Mouse (Mus musculus) intestine, postnatal 0 days (tissue): Measurements from ENCODE around the gene Samhd1. TPM values are rescaled to one million over a fixed set of nuclear protein-coding genes. Genes with fewer than 3 reads are reported as not detected.

ENCODE experiments used
- ATAC-seq: fragments of 200-750 bp; cut with Nextera tagmentation; 2 replicates; pipeline ENCODE4 v1.8.0; 2017; ENCODE audit warnings: mild to moderate bottlenecking, moderate TSS enrichment, moderate library complexity
- H3K27ac ChIP-seq: fragments of 300-500 bp; sonication (generic); 2 replicates; pipeline ENCODE4 v1.5.1; 2014; ENCODE audit warnings: mild to moderate bottlenecking, low read depth, low read length, moderate library complexity
- H3K27me3 ChIP-seq: fragments of 300-500 bp; sonication (generic); replicated peaks from 2 replicates; pipeline ENCODE4 v1.6.1; 2014; ENCODE audit warnings: low read length, mixed read lengths; ENCODE audit not compliant: control insufficient read depth, insufficient read depth
- H3K36me3 ChIP-seq: fragments of 300-500 bp; sonication (generic); 2 replicates; pipeline ENCODE4 v1.6.1; 2014; ENCODE audit warnings: mild to moderate bottlenecking, moderate library complexity; ENCODE audit not compliant: control insufficient read depth, insufficient read depth
- H3K4me1 ChIP-seq: fragments of 300-500 bp; sonication (generic); replicated peaks from 2 replicates; pipeline ENCODE4 v1.6.1; 2014; ENCODE audit warnings: antibody characterized with exemption, low read length, mixed read lengths; ENCODE audit not compliant: control insufficient read depth, insufficient read depth
- H3K4me2 ChIP-seq: fragments of 300-500 bp; sonication (generic); replicated peaks from 2 replicates; pipeline ENCODE4 v1.6.1; 2014; ENCODE audit warnings: low read depth, mild to moderate bottlenecking, moderate library complexity
- H3K4me3 ChIP-seq: fragments of 300-500 bp; sonication (generic); 2 replicates; pipeline ENCODE4 v1.5.1; 2014; ENCODE audit warnings: low read depth, low read length
- H3K9ac ChIP-seq: fragments of 300-500 bp; sonication (generic); 2 replicates; pipeline ENCODE4 v1.6.1; 2014; ENCODE audit warnings: mild to moderate bottlenecking, low read depth, low read length
- H3K9me3 ChIP-seq: fragments of 300-500 bp; sonication (generic); 2 replicates; pipeline ENCODE4 v1.6.1; 2016; ENCODE audit warnings: mixed run types; ENCODE audit not compliant: control insufficient read depth
- CTCF ChIP-seq: sonication (generic); IDR thresholded peaks from 2 replicates; pipeline ENCODE4 v1.5.1; 2016; ENCODE audit warnings: low read depth, mild to moderate bottlenecking, control low read depth, antibody characterized with exemption, moderate library complexity
- WGBS: fragments of 180-500 bp; shearing (Covaris S2); extraction: QIAGEN DNeasy Blood & Tissue Kit; methylation state at CpG from one replicate; pipeline ENCODE4 v1.1.7; 2014; 5-methylcytosine and 5-hydroxymethylcytosine counted together
- polyA plus RNA-seq: library from polyadenylated mRNA; unstranded; fragments of >200 nt; fragmentation: Nextera tagmentation; extraction: Ambion mirVana; gene quantifications from 2 replicates; pipeline ENCODE4 v1.2.1, GENCODE M21; 2015

The Samhd1 gene
- polyA plus RNA-seq, 1 experiment from 2014 or later, result 29.4 TPM

DNA sequence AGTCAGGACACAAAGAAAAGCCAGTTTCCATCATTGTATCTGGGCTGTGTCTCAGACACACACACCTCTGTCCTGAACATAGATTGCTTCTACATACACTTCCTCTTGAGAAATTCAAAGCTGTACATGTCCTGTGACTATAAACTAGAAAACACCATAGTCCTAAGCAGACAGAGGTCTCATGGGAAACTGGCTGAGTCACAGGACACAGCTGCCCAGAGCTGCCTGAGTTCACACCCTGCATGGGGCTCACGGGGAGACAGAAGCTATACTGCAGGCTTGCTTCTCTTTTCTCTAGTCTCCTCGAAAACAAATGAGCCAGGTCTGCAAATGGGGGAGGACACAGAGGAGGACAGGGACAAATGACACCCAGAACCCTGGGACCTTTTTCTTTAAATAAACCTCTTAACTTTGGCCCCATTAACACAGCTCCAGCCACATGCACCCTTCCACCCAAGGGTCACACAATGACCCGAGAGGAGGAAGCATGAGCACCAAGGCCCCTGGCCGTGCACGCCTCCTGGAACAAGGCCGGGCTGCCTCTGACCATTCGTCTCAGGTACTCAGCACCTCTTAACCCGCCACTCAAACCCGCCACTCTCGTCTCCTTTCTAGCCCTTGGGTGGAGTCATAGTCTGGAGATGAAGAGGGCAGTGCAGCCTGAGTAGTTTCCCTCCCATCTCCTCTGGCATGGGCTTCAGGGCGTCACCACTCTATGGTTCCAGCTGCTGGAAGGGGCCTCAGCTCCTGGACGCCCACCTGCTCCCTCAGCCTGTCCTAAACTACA is 35.3 kb downstream of the Samhd1 start:
- Histone ChIP-seq H3K4me3 (no peak overlapping the region), H3K27ac (no peak overlapping the region; the same call in 1 of the 2 replicates), H3K9ac (no peak overlapping the region), H3K4me2 (no peak overlapping the region), H3K9me3 (no peaks in the 10 kb centered on the region), H3K27me3 (no peaks in the 10 kb centered on the region), H3K36me3 (peaks cover 55% of the 10 kb centered on the region), H3K4me1 (no peaks in the 10 kb centered on the region)
- WGBS, result 76% methylated on average over 11 of the region's 12 CpGs
- ATAC-seq, result no peak
- TF ChIP-seq CTCF, result no peak

GRCm38 (mm10) chr2:157095005-157095755 is 39.9 kb downstream of the Samhd1 start:
- no peak overlapping the region for H3K4me2 ChIP-seq
- WGBS, result 66% methylated on average over 9 of the region's 9 CpGs
- no peaks in the 10 kb centered on the region for H3K9me3 ChIP-seq
- H3K9ac ChIP-seq, result no peak overlapping the region
- H3K27ac ChIP-seq, result no peak overlapping the region
- peaks cover 20% of the 10 kb centered on the region; the same call in 1 of the 2 replicates for H3K36me3 ChIP-seq
- TF ChIP-seq CTCF, result peak; percentile 95
- no peaks in the 10 kb centered on the region for H3K27me3 ChIP-seq
- H3K4me3 ChIP-seq, result no peak overlapping the region
- no peaks in the 10 kb centered on the region for H3K4me1 ChIP-seq
- ATAC-seq, result no peak

GRCm38 (mm10) chr2:157092024-157092423 is 43.0 kb downstream of the Samhd1 start:
- no peak for ATAC-seq
- H3K27ac ChIP-seq, result no peak overlapping the region
- H3K9ac ChIP-seq, result no peak overlapping the region
- no peak overlapping the region for H3K4me3 ChIP-seq
- 57% methylated on average over 8 of the region's 8 CpGs for WGBS
- no peaks in the 10 kb centered on the region for H3K27me3 ChIP-seq
- H3K36me3 ChIP-seq, result no peaks in the 10 kb centered on the region
- H3K9me3 ChIP-seq, result no peaks in the 10 kb centered on the region
- H3K4me1 ChIP-seq, result no peaks in the 10 kb centered on the region
- H3K4me2 ChIP-seq, result no peak overlapping the region
- no peak for TF ChIP-seq CTCF

DNA sequence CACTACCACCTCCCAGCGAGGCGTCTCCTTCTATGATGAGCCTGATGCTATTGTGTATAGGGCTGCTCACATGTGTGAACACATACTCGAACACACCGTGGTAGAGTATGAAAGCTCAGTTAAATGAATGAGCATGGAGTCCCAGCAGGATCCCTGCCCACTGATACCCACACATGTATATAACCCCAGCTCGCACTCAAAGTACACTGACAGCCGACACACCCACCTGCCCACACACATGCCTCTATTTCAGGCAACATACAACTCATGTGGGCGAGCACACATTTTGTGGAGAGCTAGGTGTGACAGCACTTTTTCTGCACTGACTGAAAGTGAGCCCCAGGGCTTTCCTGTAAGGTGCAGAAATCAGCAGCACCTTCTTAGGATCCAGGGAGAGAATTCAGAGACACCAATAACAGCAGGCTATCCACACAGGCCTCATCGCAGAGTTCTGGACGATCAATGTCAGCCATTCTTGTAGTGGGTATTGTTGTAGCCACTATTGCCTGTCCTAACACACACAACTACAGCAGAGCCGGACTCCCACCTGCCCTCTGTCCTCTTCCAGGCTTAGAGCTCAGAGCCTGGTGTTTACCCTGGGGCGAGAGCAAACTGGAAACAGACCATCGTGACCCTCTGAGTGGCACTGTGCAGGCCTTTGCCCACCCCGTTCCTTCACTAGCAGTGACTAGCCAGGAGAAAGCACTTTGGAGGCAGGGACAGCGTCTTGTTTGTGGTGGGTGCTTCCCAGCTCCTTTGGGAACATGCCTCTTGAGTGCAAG is 47.3 kb downstream of the Samhd1 start:
- 77% methylated on average over 14 of the region's 14 CpGs for WGBS
- Histone ChIP-seq H3K4me3 (no peak overlapping the region), H3K4me2 (no peak overlapping the region), H3K27ac (no peak overlapping the region), H3K27me3 (no peaks in the 10 kb centered on the region), H3K4me1 (no peaks in the 10 kb centered on the region), H3K36me3 (no peaks in the 10 kb centered on the region), H3K9me3 (no peaks in the 10 kb centered on the region), H3K9ac (no peak overlapping the region)
- no peak for ATAC-seq
- TF ChIP-seq CTCF, result no peak

DNA sequence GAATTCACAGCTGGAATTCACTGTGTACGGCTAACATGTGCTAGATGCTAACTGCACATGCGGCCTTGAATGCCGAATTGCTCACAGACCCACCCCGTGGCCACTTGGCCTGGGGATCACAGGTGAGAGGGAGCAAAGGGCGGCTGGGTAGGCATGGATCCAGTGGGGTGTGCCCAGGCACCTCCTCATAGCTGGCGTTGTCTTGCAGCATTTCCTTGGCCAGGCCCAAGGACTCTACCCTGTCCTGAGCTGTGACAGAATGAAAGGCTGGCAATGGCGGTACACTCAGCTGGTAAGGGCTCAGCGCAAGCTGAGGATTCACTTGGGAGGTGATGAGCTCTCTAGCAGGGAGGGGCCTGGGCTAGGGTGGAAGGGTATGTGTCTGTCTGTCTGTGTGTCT is 48.3 kb downstream of the Samhd1 start, which contains the start of gene Tldc2:
Tldc2 (plus strand) TSS at position 260 of the 400 bp plus-strand sequence.
- TF ChIP-seq CTCF, result no peak
- Histone ChIP-seq H3K9me3 (no peaks in the 10 kb centered on the region), H3K4me1 (no peaks in the 10 kb centered on the region), H3K4me2 (no peak within 1 kb of the TSS), H3K9ac (no peak within 1 kb of the TSS), H3K4me3 (no peak within 1 kb of the TSS), H3K36me3 (no peaks in the 10 kb centered on the region), H3K27ac (no peak within 1 kb of the TSS), H3K27me3 (no peaks in the 10 kb centered on the region)
- peak; percentile 80 for ATAC-seq
- 54% methylated on average over 8 of the region's 8 CpGs for WGBS
